Mouse (Mus musculus) cortical plate, adult 2 months (tissue): ENCODE data around the gene Emp2. TPM values are rescaled to one million over a fixed set of nuclear protein-coding genes. Genes with fewer than 3 reads are reported as not detected.

Source experiments
- H3K27ac ChIP-seq: fragments of 200-500 bp; 2 replicates; pipeline ENCODE4 v1.5.1; 2012; ENCODE audit warnings: low read length, control low read depth, inconsistent platforms; ENCODE audit not compliant: insufficient read depth
- H3K4me1 ChIP-seq: fragments of 200-500 bp; 2 replicates; pipeline ENCODE4 v1.6.1; 2011; ENCODE audit warnings: low read length; ENCODE audit not compliant: control insufficient read depth, insufficient read depth
- H3K4me3 ChIP-seq: fragments of 200-500 bp; 2 replicates; pipeline ENCODE4 v1.5.1; 2011; ENCODE audit warnings: mild to moderate bottlenecking, low read length, control low read depth; ENCODE audit not compliant: insufficient read depth
- CTCF ChIP-seq: fragments of 200-500 bp; IDR thresholded peaks from 2 replicates; pipeline ENCODE4 v1.5.1; 2011; ENCODE audit warnings: mild to moderate bottlenecking, control low read depth, low read length; ENCODE audit not compliant: insufficient read depth; ENCODE audit errors: extremely low read depth
- POLR2A ChIP-seq: fragments of 200-500 bp; IDR thresholded peaks from 2 replicates; pipeline ENCODE4 v1.6.1; 2011; ENCODE audit warnings: mild to moderate bottlenecking, low read length, control low read depth; ENCODE audit not compliant: insufficient read depth; ENCODE audit errors: extremely low read depth
- polyA plus RNA-seq: library from polyadenylated mRNA; depleted of rRNA; stranded (reverse); fragments of >200 nt; gene quantifications from 2 replicates; pipeline ENCODE4 v1.2.3, GENCODE M21; 2012; rRNA removed

Emp2 gene
- polyA plus RNA-seq, 1 experiment: 18.2 TPM

GRCm38 (mm10) chr16:10274465-10274864, 39.3 kb downstream of the Emp2 start:
- TF ChIP-seq POLR2A: no peak
- TF ChIP-seq CTCF: no peak
- Histone ChIP-seq H3K4me1 (no peaks in the 10 kb centered on the region), H3K27ac (no peak overlapping the region), H3K4me3 (no peak overlapping the region)

DNA sequence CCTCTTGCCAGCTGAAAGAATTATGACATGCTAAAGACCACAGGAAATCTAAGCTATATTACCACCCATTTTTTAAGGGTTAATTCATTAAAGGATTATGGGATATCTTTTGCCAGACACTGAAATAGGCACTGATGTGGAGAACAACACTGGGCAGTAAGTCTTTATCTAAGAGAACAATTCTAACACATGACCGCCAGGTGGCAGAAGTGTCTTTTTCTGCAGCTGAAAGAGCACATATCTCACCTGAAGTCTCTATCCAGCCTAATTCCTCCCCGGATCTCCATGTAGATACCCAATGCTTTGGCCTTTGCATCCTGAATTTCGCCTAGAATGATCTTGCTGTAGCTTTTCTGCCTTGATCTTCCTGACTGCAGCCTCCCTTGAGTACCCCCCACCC, 41.5 kb downstream of the Emp2 start:
- Histone ChIP-seq H3K4me3 (no peak overlapping the region), H3K27ac (no peak overlapping the region), H3K4me1 (no peaks in the 10 kb centered on the region)
- peak; percentile 42; the same call in 1 of the 2 replicates for TF ChIP-seq CTCF
- TF ChIP-seq POLR2A: no peak

- TF ChIP-seq POLR2A (no peak), CTCF (no peak)
- H3K27ac ChIP-seq: no peak overlapping the region
- no peaks in the 10 kb centered on the region for H3K4me1 ChIP-seq
- H3K4me3 ChIP-seq: no peak overlapping the region
Observed at GRCm38 (mm10) chr16:10253993-10254392, 59.8 kb downstream of the Emp2 start.

- TF ChIP-seq POLR2A: no peak
- no peak for TF ChIP-seq CTCF
- H3K4me1 ChIP-seq: no peaks in the 10 kb centered on the region
- no peak overlapping the region for H3K4me3 ChIP-seq
- no peak overlapping the region for H3K27ac ChIP-seq
Observed at GRCm38 (mm10) chr16:10236601-10237000, 77.2 kb downstream of the Emp2 start.

Other genes starting within 250 kb of the Emp2 start
- 0.19 TPM in 1 of 2 replicates, not detected in the other for gene Rpl39l, start 143.7 kb downstream of the Emp2 start, polyA plus RNA-seq
- gene Atf7ip2, start 121.3 kb downstream of the Emp2 start, polyA plus RNA-seq: 0.13 TPM in 1 of 2 replicates, not detected in the other
- 10.9 and 11.1 TPM in 2 replicates for gene Tekt5, start 81.5 kb upstream of the Emp2 start, polyA plus RNA-seq
- 24.6 and 26.3 TPM in 2 replicates for gene Nubp1, start 98.0 kb upstream of the Emp2 start, polyA plus RNA-seq
- 30.5 and 31.1 TPM in 2 replicates for gene Tvp23a, start 133.4 kb upstream of the Emp2 start, polyA plus RNA-seq
- 0.06 and 0.08 TPM in 2 replicates for gene Ciita, start 166.1 kb upstream of the Emp2 start, polyA plus RNA-seq
- gene Dexi, start 229.1 kb upstream of the Emp2 start, polyA plus RNA-seq: 84.5 and 85.3 TPM in 2 replicates
- 46.2 and 49.3 TPM in 2 replicates for gene Clec16a, start 231.4 kb upstream of the Emp2 start, polyA plus RNA-seq